Mouse (Mus musculus) midbrain, embryonic 12.5 days (tissue): ENCODE results near the gene Vsig8. TPM values are rescaled to one million over a fixed set of nuclear protein-coding genes. Genes with fewer than 3 reads are reported as not detected.

Experiments
- ATAC-seq: fragments of 200-750 bp; cut with Nextera tagmentation; 2 replicates; pipeline ENCODE4 v1.8.0; 2017; ENCODE audit warnings: low read depth, moderate TSS enrichment, moderate library complexity; ENCODE audit not compliant: low FRiP score
- H3K27ac ChIP-seq: fragments of 300-500 bp; sonication (generic); replicated peaks from 2 replicates; pipeline ENCODE4 v1.5.1; 2016; ENCODE audit warnings: mild to moderate bottlenecking
- H3K27me3 ChIP-seq: fragments of 300-500 bp; sonication (generic); 2 replicates; pipeline ENCODE4 v1.6.1; 2016; ENCODE audit warnings: mild to moderate bottlenecking
- H3K36me3 ChIP-seq: fragments of 300-500 bp; sonication (generic); 2 replicates; pipeline ENCODE4 v1.6.1; 2016
- H3K4me1 ChIP-seq: fragments of 300-500 bp; sonication (generic); 2 replicates; pipeline ENCODE4 v1.6.1; 2016
- H3K4me2 ChIP-seq: fragments of 300-500 bp; sonication (generic); replicated peaks from 2 replicates; pipeline ENCODE4 v1.6.1; 2016; ENCODE audit warnings: mild to moderate bottlenecking, moderate library complexity
- H3K4me3 ChIP-seq: fragments of 300-500 bp; sonication (generic); 2 replicates; pipeline ENCODE4 v1.5.1; 2016; ENCODE audit warnings: mild to moderate bottlenecking
- H3K9ac ChIP-seq: fragments of 300-500 bp; sonication (generic); replicated peaks from 2 replicates; pipeline ENCODE4 v1.6.1; 2016; ENCODE audit warnings: mild to moderate bottlenecking, moderate library complexity
- H3K9me3 ChIP-seq: fragments of 300-500 bp; sonication (generic); 2 replicates; pipeline ENCODE4 v1.6.1; 2016; ENCODE audit warnings: mild to moderate bottlenecking
- WGBS: fragments of 180-500 bp; shearing (Covaris S2); methylation state at CpG from one replicate; pipeline ENCODE4 v1.1.7; 2016; 5-methylcytosine and 5-hydroxymethylcytosine counted together
- polyA plus RNA-seq: library from polyadenylated mRNA; unstranded; fragments of >200 nt; fragmentation: Nextera tagmentation; extraction: Ambion mirVana; gene quantifications from 2 replicates; pipeline ENCODE4 v1.2.1, GENCODE M21; 2016

Gene Vsig8
- polyA plus RNA-seq, 1 experiment from 2014 or later = 0.15 TPM

DNA sequence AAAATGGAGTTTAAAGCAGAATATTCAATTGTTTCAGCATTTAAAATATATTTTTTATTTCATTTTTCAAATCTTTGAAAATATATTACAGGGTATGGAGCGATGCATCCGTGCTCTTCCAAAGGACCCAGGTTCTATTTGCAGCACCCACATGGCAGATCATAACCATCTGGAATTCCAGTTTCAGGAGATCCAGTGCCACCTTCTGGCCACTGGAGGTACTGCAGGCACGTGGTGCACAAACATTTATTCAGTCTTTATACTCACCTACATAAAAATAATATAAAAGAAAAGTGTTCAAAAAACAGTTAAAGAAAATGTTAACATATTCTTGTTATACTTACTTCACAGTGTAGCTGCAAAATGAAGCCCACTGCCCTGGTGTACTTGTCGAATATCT, 37.7 kb upstream of the Vsig8 start:
- Histone ChIP-seq H3K9ac (no peak overlapping the region), H3K9me3 (no peaks in the 10 kb centered on the region), H3K27ac (no peak overlapping the region), H3K4me3 (no peak overlapping the region), H3K36me3 (no peaks in the 10 kb centered on the region), H3K27me3 (peaks cover 15% of the 10 kb centered on the region), H3K4me1 (peaks cover 16% of the 10 kb centered on the region), H3K4me2 (no peak overlapping the region)
- no peak for ATAC-seq
- WGBS = 77% methylated on average over 4 of the region's 4 CpGs

DNA sequence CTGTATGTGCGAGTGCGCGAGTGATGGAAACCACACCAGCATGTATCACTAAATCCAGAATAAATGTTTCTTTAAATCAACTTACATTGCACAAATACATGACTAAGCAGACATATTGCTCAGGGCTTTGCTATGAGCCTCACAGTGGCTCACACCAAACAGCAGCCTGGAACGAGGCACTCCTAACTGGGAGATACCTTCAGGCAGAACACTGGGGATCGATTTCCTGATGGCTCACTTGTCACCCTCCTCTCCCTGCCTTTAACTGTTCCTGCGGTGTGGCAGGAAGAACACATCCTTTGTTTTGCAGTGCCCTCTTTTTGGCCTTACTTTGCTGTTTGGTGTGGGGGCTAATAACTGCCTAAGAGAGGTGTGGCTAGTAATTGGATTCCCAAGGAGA, 36.1 kb upstream of the Vsig8 start:
- Histone ChIP-seq H3K4me3 (no peak overlapping the region), H3K27me3 (peaks cover 15% of the 10 kb centered on the region), H3K9me3 (no peaks in the 10 kb centered on the region), H3K27ac (no peak overlapping the region), H3K36me3 (no peaks in the 10 kb centered on the region), H3K4me1 (peaks cover 16% of the 10 kb centered on the region), H3K4me2 (no peak overlapping the region), H3K9ac (no peak overlapping the region)
- 71% methylated on average over 6 of the region's 6 CpGs for WGBS
- ATAC-seq = no peak

DNA sequence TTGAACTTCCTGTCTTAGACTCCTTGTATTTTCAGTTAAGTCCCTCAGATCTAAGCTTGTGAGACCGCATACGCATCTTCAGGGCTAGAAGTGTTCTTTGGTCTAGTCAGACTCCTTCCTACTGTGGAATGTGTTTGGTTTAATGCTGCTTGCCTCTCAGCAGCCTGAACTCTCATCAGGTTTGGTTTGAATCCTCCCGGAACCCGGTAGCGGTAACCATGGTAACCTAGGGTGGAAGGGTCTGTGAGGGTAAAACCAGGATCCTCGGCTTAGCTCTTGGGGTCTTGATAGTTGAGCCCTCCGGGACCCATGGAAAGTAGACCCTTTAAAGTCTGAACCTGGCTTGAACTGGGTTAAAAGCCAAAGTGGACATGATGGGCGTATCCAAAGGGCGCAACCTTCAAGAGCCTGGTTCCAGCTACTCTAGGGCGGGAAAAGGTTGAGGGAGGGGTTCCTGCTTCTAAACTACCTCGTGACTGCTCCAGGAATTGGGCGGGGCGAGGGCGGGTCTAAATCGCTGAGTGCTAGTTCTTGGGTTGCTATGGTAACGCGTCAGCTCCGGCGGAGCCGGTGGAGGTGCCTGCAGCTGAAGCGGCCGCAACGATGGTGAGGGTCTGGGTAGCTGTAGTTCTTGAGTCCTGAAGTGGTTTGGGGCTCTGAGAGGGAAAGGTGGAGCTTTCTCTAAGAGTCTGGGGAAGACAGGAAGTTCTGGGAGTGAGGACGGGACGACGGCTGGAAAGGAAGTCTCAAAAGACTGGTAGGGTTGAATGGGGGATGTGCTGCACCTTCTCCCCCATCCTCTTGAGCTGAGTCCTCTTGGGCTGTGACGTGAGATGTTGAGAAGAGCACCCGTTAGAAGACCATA, 34.9 kb upstream of the Vsig8 start, which contains the start of gene Cfap45:
TSS of gene Cfap45 (plus strand) at position 226 of the 865 bp plus-strand sequence.
- H3K9ac ChIP-seq = 0 out of 2 replicates have a peak within 1 kb of the TSS, but pooled peaks have one; percentile 7
- H3K4me1 ChIP-seq = peaks cover 16% of the 10 kb centered on the region
- H3K27me3 ChIP-seq = peaks cover 15% of the 10 kb centered on the region
- WGBS = 3% methylated on average over 28 of the region's 28 CpGs
- H3K36me3 ChIP-seq = no peaks in the 10 kb centered on the region
- H3K4me2 ChIP-seq = peak within 1 kb of the TSS; percentile 60
- no peaks in the 10 kb centered on the region for H3K9me3 ChIP-seq
- no peak within 1 kb of the TSS; the same call in 1 of the 2 replicates for H3K27ac ChIP-seq
- ATAC-seq = peak; percentile 90
- H3K4me3 ChIP-seq = peak within 1 kb of the TSS; percentile 37

DNA sequence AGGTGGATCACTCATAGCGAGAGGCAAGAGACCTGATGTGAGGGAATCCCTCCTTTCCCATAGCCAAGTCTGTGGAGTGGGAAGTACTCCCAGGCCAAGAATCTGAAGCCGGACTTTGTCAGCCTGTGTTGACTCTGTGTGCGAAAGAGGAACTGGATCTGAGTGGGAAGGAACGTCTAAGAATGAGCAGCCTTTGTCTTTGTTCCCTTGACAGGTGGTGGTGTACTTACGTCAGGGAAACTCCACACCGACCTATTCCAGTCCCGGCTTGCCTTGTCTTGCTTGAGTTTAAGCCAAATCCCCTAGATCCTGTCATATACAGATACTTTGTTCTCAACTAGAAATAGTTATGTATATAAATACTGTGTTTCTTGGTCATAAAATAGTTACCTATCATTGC, 33.2 kb upstream of the Vsig8 start:
- ATAC-seq = no peak
- H3K27me3 ChIP-seq = peaks cover 30% of the 10 kb centered on the region
- no peak overlapping the region for H3K4me3 ChIP-seq
- H3K27ac ChIP-seq = no peak overlapping the region
- peaks cover 16% of the 10 kb centered on the region for H3K4me1 ChIP-seq
- no peak overlapping the region for H3K9ac ChIP-seq
- no peaks in the 10 kb centered on the region for H3K36me3 ChIP-seq
- no peaks in the 10 kb centered on the region for H3K9me3 ChIP-seq
- H3K4me2 ChIP-seq = no peak overlapping the region
- 74% methylated on average over 7 of the region's 7 CpGs for WGBS

DNA sequence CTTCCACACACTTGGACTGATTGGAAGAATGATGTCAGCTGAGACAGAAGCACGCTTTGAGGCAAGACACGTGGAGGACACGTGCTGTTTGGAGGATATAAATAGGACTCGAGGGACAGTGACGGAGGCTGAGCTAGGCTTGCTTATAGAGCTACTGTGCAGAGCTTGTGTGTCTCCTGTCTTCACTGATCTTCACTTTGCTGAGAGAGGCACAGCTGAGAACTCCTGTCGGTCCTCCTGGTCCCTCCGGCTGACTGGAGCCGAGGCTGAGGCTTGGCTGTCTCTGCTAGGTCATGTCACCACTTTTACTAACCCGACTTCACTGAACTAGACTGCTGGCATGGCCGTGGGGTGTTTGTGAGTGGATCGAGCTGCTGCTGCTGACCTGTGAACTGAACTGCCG, 32.0 kb upstream of the Vsig8 start:
- 78% methylated on average over 12 of the region's 12 CpGs for WGBS
- Histone ChIP-seq H3K27ac (no peak overlapping the region), H3K4me1 (peaks cover 16% of the 10 kb centered on the region), H3K27me3 (peaks cover 35% of the 10 kb centered on the region), H3K36me3 (no peaks in the 10 kb centered on the region), H3K4me3 (no peak overlapping the region), H3K4me2 (no peak overlapping the region), H3K9ac (no peak overlapping the region), H3K9me3 (no peaks in the 10 kb centered on the region)
- ATAC-seq = no peak

DNA sequence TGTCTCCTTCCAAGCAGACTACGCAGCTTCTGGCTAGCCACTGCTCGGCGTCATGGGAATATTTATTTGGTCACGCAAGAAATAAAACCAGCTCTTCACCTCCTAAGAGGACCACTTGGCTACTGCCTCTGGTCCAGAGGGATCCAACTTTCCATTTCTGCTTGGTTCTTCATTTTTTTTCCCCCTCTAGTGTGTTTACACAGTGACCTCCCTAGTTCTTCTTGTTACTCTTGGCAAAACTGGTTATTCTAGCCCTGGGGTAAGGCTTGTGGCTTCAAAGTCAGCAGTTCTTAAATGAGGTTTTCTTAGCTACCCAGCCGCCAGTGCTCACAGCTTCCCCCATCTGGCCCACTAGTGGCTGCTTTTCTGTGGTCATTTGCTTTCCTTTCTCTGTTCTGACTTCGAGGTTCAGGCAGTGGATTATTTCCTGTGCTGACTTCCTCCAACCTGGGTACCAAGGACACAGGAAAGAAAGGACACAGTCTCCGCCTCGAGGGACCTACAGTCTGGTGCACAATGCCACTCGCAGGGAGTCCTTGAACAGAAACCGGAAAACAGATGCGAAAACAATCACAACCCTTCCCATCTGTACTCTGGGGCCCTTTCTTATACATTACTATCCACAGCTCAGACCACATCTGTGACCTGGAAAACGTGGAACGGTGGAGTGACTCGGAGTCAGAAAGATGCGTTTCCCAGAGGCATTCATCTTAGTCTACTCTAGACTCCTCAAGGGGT, 30.5 kb upstream of the Vsig8 start:
- Histone ChIP-seq H3K4me1 (peaks cover 12% of the 10 kb centered on the region), H3K36me3 (no peaks in the 10 kb centered on the region), H3K4me3 (no peak overlapping the region), H3K9me3 (no peaks in the 10 kb centered on the region), H3K4me2 (no peak overlapping the region; the same call in 1 of the 2 replicates), H3K27me3 (peaks cover 40% of the 10 kb centered on the region), H3K27ac (no peak overlapping the region; the same call in 1 of the 2 replicates), H3K9ac (no peak overlapping the region)
- WGBS = 55% methylated on average over 15 of the region's 15 CpGs
- no peak for ATAC-seq

DNA sequence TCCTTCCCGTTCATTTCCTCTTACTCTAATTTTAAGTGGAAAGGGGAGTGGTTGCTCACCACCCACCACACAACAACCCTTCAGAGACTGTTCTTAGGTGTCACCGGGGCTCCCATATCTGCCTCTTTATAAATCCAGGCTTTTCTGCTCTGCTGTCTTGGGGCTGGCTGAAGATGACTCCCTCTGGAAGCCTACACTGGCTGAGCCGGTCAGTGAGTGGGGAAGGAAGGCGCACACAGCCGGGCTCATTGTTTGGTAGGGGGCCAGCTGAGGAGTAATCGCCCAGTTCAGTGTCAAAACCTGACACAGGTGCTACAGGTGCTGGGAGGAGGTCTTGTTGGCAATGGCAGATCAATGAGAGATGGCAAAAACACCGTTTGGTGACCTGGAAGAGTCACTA, 29.8 kb upstream of the Vsig8 start:
- Histone ChIP-seq H3K27ac (no peak overlapping the region), H3K4me3 (no peak overlapping the region), H3K27me3 (peaks cover 48% of the 10 kb centered on the region), H3K9me3 (no peaks in the 10 kb centered on the region), H3K9ac (no peak overlapping the region), H3K4me1 (peaks cover 12% of the 10 kb centered on the region), H3K4me2 (no peak overlapping the region), H3K36me3 (no peaks in the 10 kb centered on the region)
- 73% methylated on average over 7 of the region's 7 CpGs for WGBS
- ATAC-seq = no peak

DNA sequence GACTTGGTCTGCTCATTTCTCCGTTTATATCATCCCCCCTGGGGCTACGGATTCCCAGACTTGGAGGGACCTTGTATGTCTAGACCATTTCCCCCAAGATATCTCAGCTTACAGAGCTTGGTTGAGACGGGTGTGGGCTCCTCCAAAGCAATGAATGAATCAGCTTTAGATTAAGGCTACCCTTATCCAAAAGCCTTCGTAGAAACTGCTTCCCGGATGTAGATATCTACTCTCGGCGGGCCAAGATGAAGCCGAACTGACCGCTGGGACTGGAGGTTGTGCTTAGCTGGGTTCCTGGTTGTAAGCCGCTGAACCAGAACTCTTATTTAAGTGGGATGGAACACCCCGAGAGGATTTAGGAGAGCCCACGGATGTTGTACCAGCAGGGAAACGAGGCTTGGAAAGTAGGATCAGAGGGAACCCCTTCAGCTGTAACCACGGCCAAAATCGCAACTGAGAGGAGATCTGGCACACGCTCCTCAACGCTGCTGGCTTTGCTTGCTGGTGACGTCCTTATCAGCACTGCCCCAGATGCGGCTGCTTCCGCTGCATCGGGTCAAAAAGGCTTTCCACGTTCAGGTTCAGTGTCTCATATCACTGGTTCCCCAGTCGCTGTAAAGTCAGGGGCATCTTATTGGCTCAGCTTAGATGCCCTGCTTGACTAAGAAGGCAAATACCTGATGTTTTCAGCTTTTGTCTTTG, 29.2 kb upstream of the Vsig8 start:
- 72% methylated on average over 23 of the region's 23 CpGs for WGBS
- Histone ChIP-seq H3K27ac (no peak overlapping the region), H3K4me2 (no peak overlapping the region), H3K36me3 (no peaks in the 10 kb centered on the region), H3K9ac (no peak overlapping the region), H3K9me3 (no peaks in the 10 kb centered on the region), H3K4me1 (peaks cover 12% of the 10 kb centered on the region), H3K4me3 (no peak overlapping the region), H3K27me3 (peaks cover 48% of the 10 kb centered on the region)
- no peak for ATAC-seq

DNA sequence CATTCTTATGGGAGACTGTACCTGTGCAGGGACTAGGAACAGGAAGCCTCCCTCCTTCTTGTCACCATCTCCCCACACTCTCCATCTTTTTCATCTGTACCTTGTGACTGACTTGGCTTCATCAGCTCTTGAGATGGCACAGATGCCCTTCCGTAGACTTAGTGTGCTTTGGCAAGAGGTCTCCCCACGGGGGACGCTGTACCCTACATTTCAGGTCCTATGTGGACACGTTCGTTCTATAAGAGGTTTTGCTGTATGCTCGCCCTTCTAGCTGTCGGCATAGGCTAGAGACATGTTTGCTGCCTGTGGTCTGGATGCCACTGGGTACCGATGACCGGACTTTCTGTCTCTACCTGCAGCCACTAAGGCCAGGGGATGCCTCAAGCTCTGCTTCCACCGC, 28.3 kb upstream of the Vsig8 start:
- H3K9me3 ChIP-seq = no peaks in the 10 kb centered on the region
- ATAC-seq = no peak
- H3K4me1 ChIP-seq = peaks cover 21% of the 10 kb centered on the region
- H3K36me3 ChIP-seq = no peaks in the 10 kb centered on the region
- no peak overlapping the region for H3K4me2 ChIP-seq
- H3K9ac ChIP-seq = no peak overlapping the region
- 93% methylated on average over 10 of the region's 10 CpGs for WGBS
- H3K4me3 ChIP-seq = no peak overlapping the region
- H3K27ac ChIP-seq = no peak overlapping the region
- peaks cover 41% of the 10 kb centered on the region for H3K27me3 ChIP-seq

DNA sequence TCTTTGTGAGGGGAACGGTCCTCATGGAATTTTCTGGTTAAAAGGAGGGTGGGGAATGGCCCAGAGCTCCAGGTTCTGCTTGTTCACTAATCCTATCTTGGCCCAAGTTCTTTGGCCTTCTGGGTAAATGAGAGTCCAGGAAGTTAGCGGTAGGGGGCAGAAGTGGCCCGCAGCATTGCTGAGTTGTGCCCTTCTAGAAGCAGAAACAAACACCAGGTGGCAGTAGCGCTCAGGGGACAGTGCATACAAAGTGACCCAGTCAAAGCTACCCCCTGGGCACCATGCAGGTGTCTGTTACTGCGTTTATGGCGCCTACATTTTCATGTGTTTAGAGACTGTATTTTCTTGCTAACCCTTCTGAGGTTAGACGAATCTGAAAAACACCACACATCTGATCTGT, 27.0 kb upstream of the Vsig8 start:
- 6% methylated on average over 7 of the region's 7 CpGs for WGBS
- Histone ChIP-seq H3K4me3 (no peak overlapping the region), H3K27me3 (peaks cover 40% of the 10 kb centered on the region), H3K27ac (no peak overlapping the region), H3K4me1 (peaks cover 27% of the 10 kb centered on the region), H3K36me3 (no peaks in the 10 kb centered on the region), H3K9me3 (no peaks in the 10 kb centered on the region), H3K4me2 (no peak overlapping the region), H3K9ac (no peak overlapping the region)
- ATAC-seq = peak; percentile 68

DNA sequence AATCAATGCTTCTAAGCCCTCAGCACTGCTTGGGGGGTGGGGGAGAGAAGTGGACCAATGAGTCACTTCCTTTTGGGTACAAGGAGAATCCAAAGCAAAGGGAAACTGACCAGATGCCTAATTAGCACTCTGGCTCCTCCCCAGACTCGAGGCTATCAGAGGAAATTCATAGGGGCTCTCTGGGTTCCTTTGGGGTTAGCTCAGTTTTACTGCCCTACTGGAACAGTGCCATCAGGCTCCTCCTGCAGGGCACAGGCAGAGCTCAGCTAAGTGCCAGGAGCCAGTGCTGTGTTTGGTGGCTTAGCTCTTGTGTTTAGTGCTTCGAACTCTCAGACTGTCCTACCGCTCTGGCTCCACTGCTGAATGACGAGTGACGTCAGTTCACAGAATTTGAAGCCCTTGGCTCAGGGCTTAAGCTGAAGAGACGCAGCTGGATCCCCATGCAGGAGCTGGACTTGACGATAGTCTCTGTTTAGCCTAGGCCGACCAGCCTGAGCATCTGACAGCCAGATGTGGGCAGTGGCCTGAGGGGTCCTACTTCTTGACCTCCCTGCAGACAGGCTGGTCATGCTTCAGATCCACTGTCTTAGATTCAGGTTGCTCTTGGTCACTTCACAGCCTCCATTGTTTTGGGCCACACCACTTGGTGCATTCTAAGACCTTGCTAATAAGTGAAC, 25.1 kb upstream of the Vsig8 start:
- Histone ChIP-seq H3K4me1 (peaks cover 27% of the 10 kb centered on the region), H3K4me3 (no peak overlapping the region), H3K27me3 (peaks cover 40% of the 10 kb centered on the region), H3K36me3 (no peaks in the 10 kb centered on the region), H3K9ac (no peak overlapping the region), H3K27ac (no peak overlapping the region), H3K4me2 (no peak overlapping the region), H3K9me3 (no peaks in the 10 kb centered on the region)
- no peak for ATAC-seq
- WGBS = 33% methylated on average over 8 of the region's 8 CpGs
